Mouse (Mus musculus): ENCODE data around the gene Olfr1495. TPM values are rescaled to one million over a fixed set of nuclear protein-coding genes. Genes with fewer than 3 reads are reported as not detected.

The Olfr1495 gene
- polyA plus RNA-seq (2011; ENCODE audit: insufficient read depth, insufficient read length, low read depth, missing spikeins), result not detected in 2 replicates

DNA sequence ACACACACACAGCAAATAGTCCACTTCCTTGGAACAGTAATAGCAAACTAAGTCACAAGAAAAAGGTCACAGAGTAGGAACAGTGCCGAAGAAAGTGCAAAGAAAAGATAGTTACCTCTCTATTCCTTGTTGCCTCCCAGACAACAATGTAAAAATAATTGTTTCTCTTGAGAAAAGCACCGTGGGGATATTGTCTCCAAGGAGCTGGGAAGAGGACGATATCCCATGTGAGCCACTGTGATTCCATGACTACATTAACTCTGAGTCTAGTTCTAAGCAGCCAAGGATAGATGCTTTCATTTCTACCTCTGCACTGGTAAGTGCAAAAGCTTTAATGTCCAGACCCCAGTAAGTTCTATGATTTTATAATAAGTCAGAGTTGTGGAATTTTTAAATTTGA lies at the start of gene Olfr1495:
TSS of gene Olfr1495 (plus strand) at position 301 of the 400 bp plus-strand sequence.
- Histone ChIP-seq H3K9ac (ENCODE audit: low read depth, poor library complexity, severe bottlenecking) (no peak within 1 kb of the TSS), H3K27me3 (ENCODE audit: control insufficient read depth, insufficient read depth, low read length, poor library complexity, severe bottlenecking) (no peaks in the 10 kb centered on the region), H3K27ac (ENCODE audit: insufficient read depth, low read length) (no peak within 1 kb of the TSS), H3K36me3 (ENCODE audit: control insufficient read depth, insufficient read depth, low read length, poor library complexity, severe bottlenecking) (no peaks in the 10 kb centered on the region), H3K9me3 (replicated peaks; ENCODE audit: control insufficient read depth, insufficient read depth, low read length, poor library complexity, severe bottlenecking) (no peaks in the 10 kb centered on the region), H3K4me3 (ENCODE audit: low read depth, low read length) (no peak within 1 kb of the TSS), H3K4me1 (ENCODE audit: control insufficient read depth, insufficient read depth, low read length) (no peaks in the 10 kb centered on the region)
- TF ChIP-seq POLR2A (IDR thresholded peaks at IDR 0.05; ENCODE audit: insufficient read depth, low read length) (no peak), CTCF (IDR thresholded peaks at IDR 0.05; ENCODE audit: low read depth, low read length) (no peak), EP300 (IDR thresholded peaks at IDR 0.05; ENCODE audit: insufficient read depth, low read depth, low read length) (no peak)

DNA sequence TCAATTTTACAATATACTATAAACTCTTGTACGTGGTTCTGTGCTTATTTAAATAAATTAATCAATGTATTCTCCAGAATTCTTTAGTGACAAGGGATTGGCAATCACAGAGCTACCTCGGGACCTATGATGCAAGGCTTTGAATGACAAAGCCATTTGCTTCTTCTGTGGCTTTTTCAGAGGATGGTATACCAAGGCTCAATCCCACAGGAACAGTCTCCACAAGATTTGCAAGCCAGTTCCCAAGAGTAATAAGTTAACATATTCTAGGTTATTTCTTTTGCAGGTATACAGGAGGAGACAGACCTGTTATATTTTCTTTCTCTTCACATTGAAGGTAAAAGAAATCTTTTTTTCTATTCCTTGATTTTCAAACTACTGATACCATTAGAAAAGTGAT lies 41.4 kb upstream of the Olfr1495 start, which contains the start of gene Olfr1493-ps1:
TSS of gene Olfr1493-ps1 (plus strand) at position 301 of the 400 bp plus-strand sequence.
- Histone ChIP-seq H3K4me3 (ENCODE audit: low read depth, low read length) (no peak within 1 kb of the TSS), H3K36me3 (ENCODE audit: control insufficient read depth, insufficient read depth, low read length, poor library complexity, severe bottlenecking) (no peaks in the 10 kb centered on the region), H3K4me1 (ENCODE audit: control insufficient read depth, insufficient read depth, low read length) (no peaks in the 10 kb centered on the region), H3K27ac (ENCODE audit: insufficient read depth, low read length) (no peak within 1 kb of the TSS), H3K9me3 (replicated peaks; ENCODE audit: control insufficient read depth, insufficient read depth, low read length, poor library complexity, severe bottlenecking) (no peaks in the 10 kb centered on the region), H3K9ac (ENCODE audit: low read depth, poor library complexity, severe bottlenecking) (no peak within 1 kb of the TSS), H3K27me3 (ENCODE audit: control insufficient read depth, insufficient read depth, low read length, poor library complexity, severe bottlenecking) (no peaks in the 10 kb centered on the region)
- TF ChIP-seq EP300 (IDR thresholded peaks at IDR 0.05; ENCODE audit: insufficient read depth, low read depth, low read length), result no peak
- no peak for TF ChIP-seq CTCF (IDR thresholded peaks at IDR 0.05; ENCODE audit: low read depth, low read length)
- TF ChIP-seq POLR2A (IDR thresholded peaks at IDR 0.05; ENCODE audit: insufficient read depth, low read length), result no peak

DNA sequence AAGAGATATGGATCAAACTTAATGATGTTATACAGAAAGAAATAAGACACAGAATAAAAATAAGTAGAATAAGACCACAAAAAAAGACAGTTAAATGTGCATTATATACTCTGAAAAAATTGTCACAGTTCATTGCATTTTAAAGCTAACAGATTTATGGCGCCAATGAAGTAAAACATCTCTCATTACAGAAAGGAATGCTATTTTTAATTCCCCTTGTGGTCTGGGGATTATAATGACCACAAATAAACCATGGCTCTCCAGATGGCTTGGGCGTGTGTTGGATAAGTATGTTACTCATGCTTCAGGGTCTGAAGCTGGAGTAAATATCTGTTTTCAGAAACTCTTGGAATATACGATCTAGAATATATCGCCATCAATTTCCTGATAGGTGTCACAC lies 25.0 kb upstream of the Olfr1495 start, which contains the start of gene Olfr1494:
TSS of gene Olfr1494 (plus strand) at position 301 of the 400 bp plus-strand sequence.
- TF ChIP-seq CTCF (IDR thresholded peaks at IDR 0.05; ENCODE audit: low read depth, low read length), result no peak
- no peak for TF ChIP-seq POLR2A (IDR thresholded peaks at IDR 0.05; ENCODE audit: insufficient read depth, low read length)
- TF ChIP-seq EP300 (IDR thresholded peaks at IDR 0.05; ENCODE audit: insufficient read depth, low read depth, low read length), result no peak
- Histone ChIP-seq H3K27me3 (ENCODE audit: control insufficient read depth, insufficient read depth, low read length, poor library complexity, severe bottlenecking) (no peaks in the 10 kb centered on the region), H3K27ac (ENCODE audit: insufficient read depth, low read length) (no peak within 1 kb of the TSS)

DNA sequence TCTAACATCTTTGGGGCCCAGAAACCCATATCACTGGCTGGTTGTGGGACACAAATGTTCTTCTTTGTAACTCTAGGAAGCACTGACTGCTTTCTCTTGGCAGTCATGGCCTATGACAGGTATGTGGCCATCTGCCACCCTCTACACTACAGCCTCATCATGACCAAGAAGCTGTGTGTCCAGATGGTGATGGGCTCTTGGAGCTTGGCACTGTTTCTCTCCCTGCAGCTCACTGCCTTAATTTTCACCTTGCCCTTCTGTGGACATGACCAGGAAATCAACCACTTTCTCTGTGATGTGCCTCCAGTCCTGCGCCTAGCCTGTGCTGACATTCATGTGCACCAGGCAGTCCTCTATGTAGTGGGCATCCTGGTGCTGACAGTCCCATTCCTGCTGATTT lies 15.0 kb upstream of the Olfr1495 start:
- no peak for TF ChIP-seq EP300 (IDR thresholded peaks at IDR 0.05; ENCODE audit: insufficient read depth, low read depth, low read length)
- TF ChIP-seq CTCF (IDR thresholded peaks at IDR 0.05; ENCODE audit: low read depth, low read length), result no peak
- no peak for TF ChIP-seq POLR2A (IDR thresholded peaks at IDR 0.05; ENCODE audit: insufficient read depth, low read length)
- H3K36me3 ChIP-seq (ENCODE audit: control insufficient read depth, insufficient read depth, low read length, poor library complexity, severe bottlenecking), result no peaks in the 10 kb centered on the region
- no peak overlapping the region for H3K27ac ChIP-seq (ENCODE audit: insufficient read depth, low read length)
- no peak overlapping the region for H3K4me3 ChIP-seq (ENCODE audit: low read depth, low read length)
- H3K27me3 ChIP-seq (ENCODE audit: control insufficient read depth, insufficient read depth, low read length, poor library complexity, severe bottlenecking), result no peaks in the 10 kb centered on the region
- no peaks in the 10 kb centered on the region for H3K4me1 ChIP-seq (ENCODE audit: control insufficient read depth, insufficient read depth, low read length)
- H3K9me3 ChIP-seq (replicated peaks; ENCODE audit: control insufficient read depth, insufficient read depth, low read length, poor library complexity, severe bottlenecking), result no peaks in the 10 kb centered on the region
- H3K9ac ChIP-seq (ENCODE audit: low read depth, poor library complexity, severe bottlenecking), result no peak overlapping the region

More for the DNA sequence above, 25.0 kb upstream of the Olfr1495 start, which contains the start of gene Olfr1494:
- Histone ChIP-seq H3K9ac (ENCODE audit: low read depth, poor library complexity, severe bottlenecking) (no peak within 1 kb of the TSS), H3K4me3 (ENCODE audit: low read depth, low read length) (no peak within 1 kb of the TSS), H3K9me3 (replicated peaks; ENCODE audit: control insufficient read depth, insufficient read depth, low read length, poor library complexity, severe bottlenecking) (no peaks in the 10 kb centered on the region), H3K36me3 (ENCODE audit: control insufficient read depth, insufficient read depth, low read length, poor library complexity, severe bottlenecking) (no peaks in the 10 kb centered on the region), H3K4me1 (ENCODE audit: control insufficient read depth, insufficient read depth, low read length) (no peaks in the 10 kb centered on the region)

DNA sequence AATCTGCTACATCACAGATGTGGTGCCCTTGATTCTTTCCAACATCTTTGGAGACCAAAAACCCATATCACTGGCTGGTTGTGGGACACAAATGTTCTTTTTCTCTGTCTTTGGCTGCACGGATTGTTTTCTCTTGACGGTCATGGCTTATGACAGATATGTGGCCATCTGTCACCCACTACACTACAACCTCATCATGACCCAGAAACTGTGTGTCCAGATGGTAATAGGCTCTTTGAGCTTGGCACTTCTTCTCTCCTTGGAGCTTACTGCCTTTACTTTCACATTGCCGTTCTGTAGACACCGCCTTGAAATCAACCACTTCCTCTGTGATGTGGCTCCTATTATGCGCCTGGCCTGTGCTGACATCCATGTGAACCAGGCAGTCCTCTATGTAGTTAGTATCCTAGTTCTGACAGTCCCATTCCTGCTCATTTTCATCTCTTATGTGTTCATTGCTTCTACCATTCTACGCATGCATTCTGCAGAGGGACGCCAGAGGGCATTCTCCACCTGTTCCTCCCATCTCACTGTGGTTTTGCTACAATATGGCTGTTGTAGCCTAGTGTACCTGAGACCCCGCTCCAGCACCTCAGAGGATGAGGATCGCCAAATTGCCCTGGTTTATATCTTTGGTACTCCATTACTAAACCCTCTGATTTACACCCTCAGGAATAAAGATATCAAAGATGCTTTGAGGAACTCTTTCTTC lies 4.3 kb downstream of the Olfr1495 start:
- Histone ChIP-seq H3K27ac (ENCODE audit: insufficient read depth, low read length) (no peak overlapping the region), H3K4me1 (ENCODE audit: control insufficient read depth, insufficient read depth, low read length) (no peaks in the 10 kb centered on the region), H3K4me3 (ENCODE audit: low read depth, low read length) (no peak overlapping the region), H3K9me3 (replicated peaks; ENCODE audit: control insufficient read depth, insufficient read depth, low read length, poor library complexity, severe bottlenecking) (no peaks in the 10 kb centered on the region), H3K9ac (ENCODE audit: low read depth, poor library complexity, severe bottlenecking) (no peak overlapping the region), H3K27me3 (ENCODE audit: control insufficient read depth, insufficient read depth, low read length, poor library complexity, severe bottlenecking) (no peaks in the 10 kb centered on the region), H3K36me3 (ENCODE audit: control insufficient read depth, insufficient read depth, low read length, poor library complexity, severe bottlenecking) (no peaks in the 10 kb centered on the region)
- TF ChIP-seq EP300 (IDR thresholded peaks at IDR 0.05; ENCODE audit: insufficient read depth, low read depth, low read length) (no peak), POLR2A (IDR thresholded peaks at IDR 0.05; ENCODE audit: insufficient read depth, low read length) (no peak)

DNA sequence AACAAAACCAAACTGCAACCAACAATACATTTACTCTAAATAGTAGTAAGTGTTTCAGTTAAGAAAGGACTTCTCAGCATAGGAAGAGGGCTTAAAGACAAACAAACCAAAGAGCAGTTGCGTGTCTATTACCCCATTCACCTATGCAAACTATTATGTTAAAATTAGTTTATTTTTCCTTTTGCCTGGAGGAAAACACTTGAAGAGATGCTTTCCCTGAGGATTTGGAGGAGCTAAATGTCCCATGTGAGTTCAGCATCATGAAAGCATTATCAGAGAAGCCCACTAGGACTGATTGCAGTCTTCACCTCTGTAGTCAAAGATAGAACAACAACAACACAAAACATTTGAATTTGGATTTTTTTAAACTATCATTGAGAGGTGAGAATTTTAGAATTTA lies 13.2 kb downstream of the Olfr1495 start, which contains the start of gene Olfr1496:
TSS of gene Olfr1496 (plus strand) at position 301 of the 400 bp plus-strand sequence.
- Histone ChIP-seq H3K27me3 (ENCODE audit: control insufficient read depth, insufficient read depth, low read length, poor library complexity, severe bottlenecking) (no peaks in the 10 kb centered on the region), H3K9me3 (replicated peaks; ENCODE audit: control insufficient read depth, insufficient read depth, low read length, poor library complexity, severe bottlenecking) (no peaks in the 10 kb centered on the region), H3K4me1 (ENCODE audit: control insufficient read depth, insufficient read depth, low read length) (no peaks in the 10 kb centered on the region), H3K27ac (ENCODE audit: insufficient read depth, low read length) (no peak within 1 kb of the TSS), H3K36me3 (ENCODE audit: control insufficient read depth, insufficient read depth, low read length, poor library complexity, severe bottlenecking) (no peaks in the 10 kb centered on the region), H3K9ac (ENCODE audit: low read depth, poor library complexity, severe bottlenecking) (no peak within 1 kb of the TSS), H3K4me3 (ENCODE audit: low read depth, low read length) (no peak within 1 kb of the TSS)
- TF ChIP-seq EP300 (IDR thresholded peaks at IDR 0.05; ENCODE audit: insufficient read depth, low read depth, low read length) (no peak), POLR2A (IDR thresholded peaks at IDR 0.05; ENCODE audit: insufficient read depth, low read length) (no peak), CTCF (IDR thresholded peaks at IDR 0.05; ENCODE audit: low read depth, low read length) (no peak)
